Mouse (Mus musculus) layer of hippocampus, adult 11-12 months (tissue): ENCODE data around the gene Prm1.
"Not testable (repeated sequence)": the region's sequence is repeated elsewhere in the genome, so short reads cannot be mapped to it uniquely, and the experiment has no call there.

Experiments used
- DNase-seq: peaks from one replicate; pipeline ENCODE4 v3.0.0; 2022; ENCODE audit warnings: low spot score

The Prm1 gene

DNA sequence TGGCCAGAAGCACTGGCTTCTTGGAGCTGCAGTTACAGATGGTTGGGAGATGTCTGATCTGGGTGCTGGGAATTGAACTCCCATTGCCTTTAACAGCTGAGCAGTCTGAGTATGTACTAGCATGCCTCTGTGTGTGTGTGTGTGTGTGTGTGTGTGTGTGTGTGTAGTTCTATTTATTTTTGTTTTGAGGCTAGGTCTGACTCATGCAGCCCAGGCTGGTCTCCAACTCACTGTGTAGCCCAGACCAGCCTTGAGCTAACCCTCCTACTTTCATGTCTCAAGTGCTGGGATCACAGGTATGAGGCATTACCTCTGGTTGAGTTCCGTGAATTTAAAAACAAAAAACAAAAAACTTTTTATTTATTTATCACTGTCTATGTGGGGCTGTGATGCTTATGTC lies 18.9 kb upstream of the Prm1 start:
- DNase-seq = no peak

DNA sequence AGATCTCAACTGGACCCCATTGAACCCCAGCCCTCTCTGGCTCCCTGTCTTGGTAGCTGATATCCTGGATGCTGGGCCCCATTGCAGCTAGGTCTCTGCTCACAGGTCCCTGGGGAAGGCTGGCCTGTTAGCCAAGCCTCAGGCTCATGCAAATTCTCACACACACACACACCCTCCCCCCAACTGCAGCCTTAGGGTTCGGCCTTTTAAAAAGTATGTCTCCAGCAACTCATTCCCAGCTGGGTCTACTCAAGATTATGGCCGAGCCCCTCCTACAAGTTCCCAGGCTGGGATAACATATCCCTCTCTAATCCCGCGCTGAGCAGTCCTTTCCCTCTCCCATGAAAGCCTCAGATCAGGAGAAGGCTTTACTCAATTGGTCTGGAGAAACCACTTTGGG lies 15.7 kb upstream of the Prm1 start:
- DNase-seq = no peak

DNA sequence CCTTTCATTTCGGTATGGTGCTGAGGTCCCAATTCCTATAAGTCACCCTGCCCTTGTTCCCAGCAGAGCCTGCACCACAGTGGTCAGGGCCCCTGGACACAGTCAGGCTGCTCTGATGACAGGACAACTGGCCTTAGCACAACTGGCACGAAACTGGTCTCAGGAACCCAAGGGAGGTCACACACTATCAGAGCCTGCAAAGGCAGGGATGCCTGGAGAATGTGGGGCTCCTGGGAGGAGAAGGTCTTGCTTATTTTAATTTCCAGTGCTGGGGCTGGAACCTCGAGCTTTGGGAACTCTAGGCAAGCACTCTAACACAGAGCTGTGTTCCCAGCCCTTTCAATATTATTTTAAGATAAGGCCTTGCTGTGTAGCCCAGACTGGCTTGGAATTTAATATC lies 14.3 kb upstream of the Prm1 start:
- no peak for DNase-seq

DNA sequence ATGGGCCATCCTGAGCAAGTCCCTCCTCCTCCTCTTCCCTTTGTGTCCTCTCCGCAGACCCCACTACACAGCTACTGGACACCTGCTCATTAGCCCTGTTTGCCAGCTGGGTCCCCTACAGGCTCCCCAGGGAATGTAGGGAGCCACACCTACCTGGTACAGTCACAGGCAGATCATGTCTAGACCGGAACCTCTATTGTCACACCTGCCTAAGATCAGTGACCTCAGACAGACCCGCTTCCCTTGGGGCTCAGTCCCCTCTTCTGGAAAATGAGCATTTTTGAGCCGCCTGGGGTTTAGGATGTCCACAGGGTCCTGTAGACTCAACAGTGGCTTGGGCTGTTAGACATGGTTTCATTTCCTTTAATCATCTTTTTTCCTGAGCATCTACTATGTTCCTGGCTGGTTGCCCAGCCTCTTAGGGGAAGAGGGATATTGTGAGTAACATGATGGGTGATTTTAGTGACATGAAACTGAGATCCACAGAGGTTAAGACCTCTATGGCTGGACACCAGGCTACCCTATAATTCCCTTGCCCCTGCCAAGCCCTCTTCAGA lies 13.0 kb upstream of the Prm1 start:
- no peak for DNase-seq

DNA sequence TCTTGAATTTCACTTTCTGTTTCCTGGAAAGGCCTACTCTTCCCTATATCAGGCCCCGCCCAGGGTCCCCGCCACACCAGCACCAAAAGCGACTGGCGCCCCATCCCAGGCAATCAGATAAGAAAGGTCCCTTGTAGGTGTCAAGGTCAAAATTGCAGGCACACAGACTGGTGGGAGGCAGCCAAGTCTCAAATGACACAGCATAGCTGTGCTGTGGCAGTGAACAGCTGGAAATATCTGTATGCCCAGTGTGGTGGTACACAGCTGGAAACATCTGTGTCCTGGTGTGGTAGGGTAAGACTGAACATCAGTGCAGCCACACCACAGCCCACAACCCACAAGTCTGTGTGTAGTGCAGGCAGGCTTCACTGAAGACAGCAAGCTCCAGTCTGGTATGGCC lies 9.2 kb upstream of the Prm1 start:
- no peak for DNase-seq

DNA sequence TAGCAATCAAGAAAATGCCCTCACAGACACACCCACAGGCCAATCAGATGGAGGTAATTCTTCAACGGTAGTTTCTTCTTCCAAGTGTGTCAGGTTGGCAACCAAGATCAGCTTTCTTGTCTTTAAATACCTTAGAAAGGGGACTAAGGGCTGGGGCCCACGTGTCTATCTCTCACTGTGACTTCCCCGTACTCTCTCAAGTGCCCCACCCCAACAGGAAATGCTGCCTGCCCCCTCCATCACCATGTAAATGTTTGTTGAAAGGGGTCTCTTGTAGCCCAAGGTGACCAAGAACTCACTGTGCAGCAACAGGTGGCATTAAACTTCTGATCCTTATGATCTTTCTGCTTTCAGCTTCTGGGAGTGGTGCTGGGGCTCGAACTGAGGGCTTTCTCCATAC lies 8.1 kb upstream of the Prm1 start:
- no peak for DNase-seq

DNA sequence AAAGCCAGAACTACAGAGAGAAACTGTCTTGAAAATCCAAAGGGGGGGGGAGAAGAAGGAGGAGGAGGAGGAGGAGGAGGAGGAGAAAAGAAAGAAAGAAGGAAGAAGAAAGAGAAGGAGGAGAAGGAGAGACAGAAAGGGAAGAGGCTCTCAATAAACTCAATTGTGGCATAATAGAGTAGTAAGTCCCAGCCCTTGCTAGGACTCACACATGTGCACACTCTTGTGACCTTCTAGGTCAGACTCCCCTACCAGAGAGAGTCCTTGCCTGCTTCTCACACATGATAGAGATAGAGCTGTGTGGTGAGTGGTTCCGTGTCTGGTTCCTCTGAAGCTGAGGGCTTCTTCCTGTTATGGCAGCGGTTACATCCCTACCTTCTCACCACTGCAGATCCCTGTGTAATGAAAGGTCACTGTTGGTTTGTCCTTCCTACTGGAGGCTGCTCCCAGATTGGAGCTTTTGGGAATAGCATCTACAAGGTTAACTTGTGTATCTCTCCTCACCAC lies 7.3 kb upstream of the Prm1 start, which contains the start of gene Gm11172:
TSS of gene Gm11172 (plus strand) at position 51 of the 507 bp plus-strand sequence.
- DNase-seq = no peak

DNA sequence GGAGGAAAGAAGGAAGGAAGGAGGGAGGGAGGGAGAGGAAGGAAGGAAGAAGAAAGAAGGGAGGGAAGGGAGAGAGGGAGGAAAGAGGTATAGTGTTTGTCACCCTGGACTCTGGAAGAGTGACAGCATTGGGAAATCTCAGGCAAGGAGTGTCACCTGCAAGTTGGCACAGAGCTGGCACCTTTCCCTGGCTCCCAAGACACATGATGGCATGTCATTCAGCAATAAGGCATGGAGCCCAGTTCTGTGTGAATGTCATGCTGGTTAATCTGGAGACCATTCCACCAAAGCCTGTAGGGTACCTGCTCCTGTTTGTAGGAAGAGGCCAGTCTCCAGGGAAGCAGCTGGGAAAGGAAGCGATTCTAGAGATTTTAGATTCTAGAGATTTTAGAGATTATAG lies 4.7 kb upstream of the Prm1 start:
- DNase-seq = no peak

DNA sequence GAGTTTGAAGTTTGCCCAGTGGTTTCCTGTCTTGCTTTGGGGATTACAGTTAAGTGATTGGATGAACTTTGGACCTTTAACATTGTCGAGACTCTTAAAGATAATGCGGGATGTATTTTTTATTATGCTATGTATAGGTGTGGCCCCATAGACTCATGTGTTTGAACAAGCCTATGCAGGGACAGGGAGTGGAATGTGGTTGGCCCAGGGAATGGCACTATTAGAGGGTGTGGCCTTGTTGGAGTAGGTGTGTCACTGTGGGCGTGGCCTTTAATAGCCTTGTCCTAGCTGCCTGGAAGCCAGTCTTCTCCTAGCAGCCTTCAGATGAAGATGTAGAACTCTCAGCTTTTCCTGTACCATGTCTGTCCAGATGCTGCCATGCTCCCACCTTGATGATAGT lies 3.2 kb downstream of the Prm1 start:
- not testable (repeated sequence) for DNase-seq

DNA sequence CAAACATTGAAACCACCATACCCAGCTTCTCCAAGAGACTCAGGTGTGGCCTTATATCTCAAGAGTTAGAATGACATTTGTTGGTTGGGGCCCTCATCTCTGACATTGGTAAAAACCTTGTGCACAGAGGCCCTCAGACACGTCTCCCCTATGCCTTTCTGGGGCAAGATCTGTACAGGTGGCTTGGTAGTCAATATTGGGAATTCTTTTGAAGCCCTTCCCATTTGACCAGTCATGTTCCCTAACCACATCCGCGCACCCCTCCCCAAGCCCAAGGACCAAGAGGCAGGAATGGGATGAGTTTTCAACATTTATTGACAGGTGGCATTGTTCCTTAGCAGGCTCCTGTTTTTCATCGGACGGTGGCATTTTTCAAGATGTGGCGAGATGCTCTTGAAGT lies 9.6 kb downstream of the Prm1 start, which contains the start of gene Prm2:
TSS of gene Prm2 (minus strand) at position 101 of the 400 bp plus-strand sequence.
- no peak for DNase-seq

DNA sequence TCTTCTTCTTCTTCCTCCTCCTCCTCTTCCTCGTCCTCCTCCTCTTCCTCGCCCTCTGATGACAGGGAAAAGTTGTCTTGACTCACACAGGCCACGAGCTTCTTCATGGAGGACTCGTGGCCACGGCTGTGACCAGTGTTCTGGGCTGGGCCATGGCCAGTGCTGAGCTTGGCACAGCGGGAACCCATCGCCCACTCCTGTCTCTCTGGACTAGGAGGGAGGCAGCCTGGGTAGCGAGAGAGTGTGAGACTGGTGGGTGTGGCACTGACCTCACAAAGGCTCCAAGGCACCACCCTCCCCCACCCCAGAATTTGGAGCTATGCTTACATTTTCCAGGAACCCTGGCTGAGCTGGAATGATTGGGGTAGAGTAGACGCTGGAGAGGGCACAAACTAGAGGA lies 14.9 kb downstream of the Prm1 start, which contains the start of gene Prm3:
TSS of gene Prm3 (minus strand) at position 213 of the 400 bp plus-strand sequence.
- no peak for DNase-seq

DNA sequence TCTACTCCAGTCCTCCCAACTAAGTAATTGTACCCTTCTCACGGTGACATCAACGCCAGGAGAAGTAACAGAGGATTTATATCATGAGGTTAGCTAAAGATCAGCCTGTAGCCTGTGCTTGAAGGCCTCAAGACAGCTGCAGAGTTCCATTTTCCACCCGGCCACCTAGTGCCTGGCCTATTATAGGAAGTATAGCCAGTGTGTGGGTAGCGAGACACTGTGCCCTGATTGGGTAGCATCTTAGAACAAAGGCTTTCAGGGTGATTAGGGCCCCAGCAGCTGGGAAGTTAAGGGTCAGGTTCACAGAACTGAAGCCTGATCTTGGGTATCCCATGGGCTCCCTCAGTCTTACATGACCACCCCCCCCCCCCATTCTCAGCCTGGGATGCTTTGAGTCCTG lies 16.8 kb downstream of the Prm1 start:
- DNase-seq = no peak

DNA sequence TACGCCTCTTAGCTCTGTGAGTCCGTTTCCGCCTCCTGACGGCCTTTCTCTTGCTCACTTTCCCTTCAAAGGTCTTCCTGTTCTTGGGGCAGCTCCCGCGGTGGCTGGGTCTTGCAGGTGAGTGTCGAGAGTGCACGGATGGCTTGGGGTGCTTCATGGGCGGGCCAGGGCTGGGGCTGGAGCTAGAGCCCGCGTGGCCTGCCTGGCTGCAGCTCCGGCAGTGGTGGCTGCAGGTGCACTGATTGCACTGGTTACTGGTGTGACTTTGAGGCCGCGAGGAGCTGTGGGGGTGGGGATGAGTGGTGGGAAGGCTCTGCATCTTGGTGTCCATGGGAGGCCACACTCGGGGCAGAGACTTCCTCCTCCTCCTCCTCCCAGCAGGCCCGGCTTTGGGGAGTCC lies 17.4 kb downstream of the Prm1 start, which contains the start of gene Tnp2:
TSS of gene Tnp2 (minus strand) at position 390 of the 400 bp plus-strand sequence.
- DNase-seq = no peak

DNA sequence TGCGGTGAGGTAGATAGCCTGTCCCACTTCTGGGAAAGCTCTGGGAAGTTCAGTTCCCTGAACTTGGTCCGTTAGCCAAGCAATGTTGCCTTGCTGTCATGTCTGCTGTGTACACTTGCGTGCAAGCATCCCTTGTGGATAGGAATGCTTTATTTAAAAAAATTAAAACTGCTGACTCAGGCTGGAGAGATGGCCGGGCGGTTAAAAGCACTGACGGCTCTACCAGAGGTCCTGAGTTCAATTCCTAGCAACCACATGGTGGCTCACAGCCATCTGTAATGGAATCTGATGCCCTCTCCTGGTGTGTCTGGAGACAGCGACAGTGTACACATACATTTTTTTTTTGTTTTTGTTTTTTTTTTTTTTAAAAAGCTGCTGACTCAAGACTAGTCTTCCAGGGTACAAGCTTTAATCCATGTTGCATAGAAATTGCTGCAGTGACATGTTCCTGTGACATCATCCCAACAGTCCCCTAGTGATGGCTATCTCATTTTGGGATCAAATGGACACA lies 18.0 kb downstream of the Prm1 start:
- no peak for DNase-seq

DNA sequence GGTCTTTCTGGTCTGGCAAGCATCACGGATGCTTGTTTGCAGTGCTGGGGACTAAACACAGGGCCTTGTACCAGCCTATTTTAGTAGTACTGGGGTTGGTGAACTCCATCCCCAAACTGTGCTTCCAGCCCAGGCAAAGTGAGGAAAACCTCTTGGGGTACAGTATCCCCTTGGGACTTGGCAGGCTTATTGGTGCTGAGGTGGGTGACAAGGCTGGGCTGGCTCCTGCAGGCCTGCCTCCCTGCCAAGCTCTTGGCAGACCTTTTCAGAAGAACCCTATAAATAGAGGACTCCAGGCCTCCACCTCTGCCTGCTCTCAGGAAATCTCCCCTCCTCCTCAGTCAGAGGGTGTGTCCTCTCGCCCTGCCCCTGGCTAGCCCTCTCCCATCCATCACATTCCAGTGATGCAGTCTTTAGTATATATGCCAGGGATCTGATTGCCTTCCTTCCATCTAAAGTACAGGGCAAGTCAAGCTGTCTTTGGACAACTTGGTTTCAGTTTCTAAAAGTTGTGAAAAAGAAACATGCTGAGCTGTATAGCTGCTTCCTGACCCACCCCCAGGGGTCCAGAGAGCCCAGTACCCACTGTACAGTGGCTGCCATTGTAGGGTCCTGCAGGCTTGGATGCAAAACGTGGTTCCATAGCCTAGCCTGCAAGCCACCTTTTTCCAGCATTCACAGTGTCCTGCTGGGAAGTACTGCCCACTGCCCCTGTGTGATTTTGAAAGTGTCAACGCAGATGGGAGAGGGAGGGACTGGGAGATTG lies 18.7 kb downstream of the Prm1 start:
- DNase-seq = no peak

DNA sequence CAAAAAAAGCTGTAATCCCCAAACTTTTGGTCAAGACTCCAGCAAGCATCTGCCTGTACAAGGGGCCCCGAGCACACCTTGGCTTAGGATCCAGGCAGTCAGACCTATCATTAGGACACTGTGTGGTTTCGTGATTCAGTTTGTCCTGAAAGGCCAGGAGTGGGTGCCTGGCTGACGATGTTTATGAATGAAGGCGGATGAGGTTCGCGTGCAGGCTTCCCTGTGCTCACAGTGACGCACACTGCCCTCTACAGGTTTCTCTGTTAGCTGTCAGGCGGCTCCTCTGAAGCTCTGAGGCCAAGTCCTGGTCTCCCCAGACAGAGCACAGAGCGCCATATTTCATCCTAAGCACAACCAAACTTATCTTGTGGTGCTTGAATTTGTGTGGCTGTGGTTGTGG lies 19.4 kb downstream of the Prm1 start:
- peak; percentile 88 for DNase-seq

DNA sequence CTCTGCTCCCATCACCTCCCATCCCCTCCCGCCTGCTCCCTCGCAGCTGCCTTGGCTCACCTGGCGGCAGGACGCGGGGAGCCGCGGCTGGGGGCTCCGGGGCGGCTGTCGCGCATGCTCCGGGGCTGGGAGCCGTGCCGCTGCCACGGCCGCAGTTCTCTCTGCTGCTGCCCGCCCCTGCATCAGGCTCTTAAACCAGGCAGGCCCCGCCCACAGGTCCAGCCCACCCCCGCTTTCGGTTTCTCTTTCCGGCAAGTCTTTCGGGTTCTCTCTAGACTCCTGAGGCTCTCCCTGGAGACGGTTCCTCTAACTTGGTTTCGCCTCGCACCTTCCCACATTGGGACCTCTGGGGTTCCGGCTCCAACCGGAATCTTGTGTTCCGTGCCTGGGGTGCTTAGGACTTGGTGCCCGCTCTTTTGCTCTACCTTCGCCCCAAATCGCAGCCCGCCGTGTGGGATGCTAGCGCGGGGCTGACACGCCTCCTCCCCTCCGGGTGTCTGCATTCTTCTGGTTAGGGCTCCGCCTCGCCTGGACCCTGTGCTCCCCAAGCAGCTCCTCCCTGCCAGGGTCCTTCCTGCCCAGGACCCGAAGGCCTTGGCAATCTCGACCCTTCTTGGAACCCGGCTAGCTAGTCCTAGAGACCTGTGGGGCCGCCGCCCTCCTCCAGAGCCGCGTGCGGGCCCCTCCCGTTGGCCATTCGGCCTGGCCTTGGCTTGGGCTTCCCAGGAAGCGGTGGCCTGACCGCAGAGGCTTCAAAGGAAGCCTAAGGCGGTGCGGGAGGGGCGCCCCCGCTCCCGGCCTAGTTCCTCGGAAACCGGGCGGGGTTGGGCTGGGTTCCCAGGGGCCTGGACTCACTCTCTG lies 20.0 kb downstream of the Prm1 start, which contains the start of gene Socs1:
TSS of gene Socs1 (minus strand) at position 166 of the 861 bp plus-strand sequence.
- DNase-seq = peak; percentile 79

DNA sequence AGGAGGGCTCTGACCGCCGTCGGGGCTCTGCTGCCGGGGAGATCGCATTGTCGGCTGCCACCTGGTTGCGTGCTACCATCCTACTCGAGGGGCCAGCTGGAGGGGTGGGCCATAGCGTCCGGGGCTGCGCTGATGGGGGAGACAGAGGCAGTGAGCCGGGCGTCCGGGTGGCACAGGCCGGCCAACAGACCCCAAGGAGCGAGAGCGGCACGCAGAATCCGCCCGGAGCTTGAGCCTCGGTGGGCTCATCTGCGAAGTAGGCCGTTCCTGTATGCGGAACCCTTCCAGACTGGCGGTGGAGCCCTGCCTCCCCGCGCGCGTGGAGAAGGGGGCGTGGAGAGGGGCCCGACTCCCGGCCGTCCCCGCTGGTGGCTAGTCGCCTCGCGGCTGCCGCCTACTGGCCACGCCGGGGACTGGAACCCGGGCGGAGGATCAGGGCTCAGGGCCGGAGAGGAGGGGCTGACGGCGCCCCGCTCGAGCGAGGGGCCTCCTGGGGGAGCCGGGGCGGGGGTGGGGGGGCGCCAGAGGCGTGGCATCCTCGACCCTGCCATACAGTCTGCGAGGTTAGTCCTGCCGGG lies 20.8 kb downstream of the Prm1 start:
- DNase-seq = peak; percentile 86

DNA sequence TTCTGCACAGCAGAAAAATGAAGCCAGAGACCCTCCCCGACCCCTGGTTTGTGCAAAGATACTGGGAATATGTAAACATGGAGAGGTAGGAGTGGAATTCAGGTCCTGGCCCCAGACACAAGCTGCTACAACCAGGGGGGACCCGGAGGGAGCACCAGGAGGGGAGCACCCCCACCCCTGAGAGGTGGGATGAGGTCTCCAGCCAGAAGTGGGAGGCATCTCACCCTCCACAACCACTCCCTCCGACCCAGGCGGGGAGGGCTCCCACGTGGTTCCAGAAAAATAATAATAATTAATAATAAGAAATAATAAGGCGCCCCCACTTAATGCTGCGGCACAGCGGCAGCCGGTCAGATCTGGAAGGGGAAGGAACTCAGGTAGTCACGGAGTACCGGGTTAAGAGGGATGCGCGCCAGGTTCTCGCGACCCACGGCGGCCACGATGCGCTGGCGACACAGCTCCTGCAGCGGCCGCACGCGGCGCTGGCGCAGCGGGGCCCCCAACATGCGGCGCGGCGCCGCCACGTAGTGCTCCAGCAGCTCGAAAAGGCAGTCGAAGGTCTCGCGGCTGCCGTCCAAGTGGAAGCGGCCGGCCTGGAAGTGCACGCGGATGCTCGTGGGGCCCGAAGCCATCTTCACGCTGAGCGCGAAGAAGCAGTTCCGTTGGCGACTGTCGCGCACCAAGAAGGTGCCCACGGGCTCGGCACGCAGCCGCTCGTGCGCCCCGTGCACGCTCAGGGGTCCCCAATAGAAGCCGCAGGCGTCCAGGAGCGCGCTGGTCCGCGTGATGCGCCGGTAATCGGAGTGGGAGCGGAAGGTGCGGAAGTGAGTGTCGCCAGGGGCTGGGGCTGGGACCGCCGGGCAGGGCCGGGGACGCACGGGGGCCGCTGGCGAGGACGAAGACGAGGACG lies 21.5 kb downstream of the Prm1 start:
- DNase-seq = peak; percentile 31

DNA sequence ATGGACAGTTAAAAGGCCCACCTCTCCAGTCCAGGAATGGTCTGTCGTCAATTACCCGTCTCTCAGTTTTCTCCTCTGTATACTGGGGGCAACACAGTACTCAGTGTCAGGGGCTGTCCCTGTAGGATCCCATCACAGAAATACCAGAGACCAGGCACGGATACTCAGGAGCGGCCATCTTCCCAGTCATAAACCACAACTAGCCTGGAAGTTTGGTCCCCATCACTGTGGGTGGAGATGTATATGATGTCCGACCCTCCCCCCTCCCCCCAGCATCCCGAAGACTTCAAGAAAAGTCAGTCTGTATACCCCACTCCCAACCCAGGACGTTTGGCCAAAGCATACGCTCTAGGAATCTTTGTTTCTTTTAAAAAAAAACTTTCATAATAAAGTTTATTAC lies 22.2 kb downstream of the Prm1 start:
- no peak for DNase-seq

DNA sequence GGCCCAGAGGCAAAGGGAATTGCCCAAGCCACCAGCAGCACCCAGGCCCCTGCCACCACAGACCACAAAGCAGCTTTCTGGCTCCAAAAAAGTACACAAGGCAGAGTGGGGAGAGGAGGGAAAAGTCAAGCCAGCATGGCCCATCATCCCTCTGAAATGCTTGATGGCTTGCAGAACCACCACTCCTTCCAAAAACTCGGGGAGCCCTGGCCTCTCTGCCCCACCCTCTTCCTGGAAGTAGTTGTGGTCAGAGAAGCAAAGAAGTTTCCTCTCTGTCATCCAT lies 22.5 kb downstream of the Prm1 start:
- DNase-seq = no peak
